Mouse (Mus musculus) ES-E14 (cell line): ENCODE results near the gene Slc44a2.

Source experiments
- MAFK ChIP-seq: IDR thresholded peaks from 2 replicates; pipeline ENCODE4 v1.6.1; 2014; ENCODE audit warnings: mild to moderate bottlenecking, low read depth, low read length, inconsistent platforms; ENCODE audit not compliant: insufficient read depth
- ZC3H11A ChIP-seq: IDR thresholded peaks from 2 replicates; pipeline ENCODE4 v1.6.1; 2012; ENCODE audit warnings: low read depth, mild to moderate bottlenecking, inconsistent platforms, low read length, borderline replicate concordance
- ZNF384 ChIP-seq: IDR thresholded peaks from 2 replicates; pipeline ENCODE4 v1.6.1; 2012; ENCODE audit warnings: low read depth, low read length, inconsistent platforms

- no peak for TF ChIP-seq ZNF384
- no peak for TF ChIP-seq MAFK
- no peak for TF ChIP-seq ZC3H11A
Observed at GRCm38 (mm10) chr9:21335391-21335790, 14.9 kb downstream of the Slc44a2 start.
